Mouse (Mus musculus): ENCODE data around the gene Mpv17l2. TPM values are rescaled to one million over a fixed set of nuclear protein-coding genes. Genes with fewer than 3 reads are reported as not detected.

Mpv17l2 gene
- polyA plus RNA-seq, 1 experiment from 2014 or later = 36.7 TPM

GRCm38 (mm10) chr8:70772890-70773289 lies 12.1 kb upstream of the Mpv17l2 start:
- ATAC-seq (ENCODE audit: insufficient number of reproducible peaks, insufficient read depth, low FRiP score, low TSS enrichment, low read depth) = no peak
- H3K27ac ChIP-seq = peak overlapping the region; percentile 84
- peaks cover 46% of the 10 kb centered on the region for H3K4me1 ChIP-seq
- no peak overlapping the region for H3K4me3 ChIP-seq
- H3K27me3 ChIP-seq = no peaks in the 10 kb centered on the region
- no peaks in the 10 kb centered on the region for H3K9me3 ChIP-seq
- H3K9ac ChIP-seq = peak overlapping the region; percentile 99
- 87% methylated on average over 9 of the region's 9 CpGs for WGBS
- H3K4me2 ChIP-seq = peak overlapping the region; percentile 83
- H3K36me3 ChIP-seq = peaks cover 72% of the 10 kb centered on the region

DNA sequence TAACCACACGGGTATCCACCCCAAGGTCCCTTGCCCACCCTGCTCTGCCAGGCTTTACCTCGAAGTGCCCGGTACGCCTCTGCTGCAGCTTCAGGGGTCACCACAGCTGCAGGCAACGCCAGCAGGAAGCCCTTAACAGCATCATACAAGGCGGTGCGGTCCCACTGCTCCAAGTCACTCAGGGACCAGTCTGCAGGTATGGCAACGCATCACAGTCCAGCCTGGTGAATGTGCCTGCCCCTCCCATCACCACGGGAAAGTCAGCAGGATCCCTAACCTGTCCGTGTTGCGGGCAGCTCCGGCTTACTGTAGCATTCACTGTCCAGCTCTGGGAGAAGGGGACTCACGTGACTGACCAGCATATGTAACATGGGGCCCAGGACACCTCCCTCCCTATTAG lies 11.3 kb upstream of the Mpv17l2 start:
- WGBS = 90% methylated on average over 13 of the region's 13 CpGs
- H3K4me1 ChIP-seq = peaks cover 42% of the 10 kb centered on the region
- no peak overlapping the region for H3K4me2 ChIP-seq
- no peak overlapping the region for H3K4me3 ChIP-seq
- no peak overlapping the region; the same call in 1 of the 2 replicates for H3K9ac ChIP-seq
- peaks cover 78% of the 10 kb centered on the region for H3K36me3 ChIP-seq
- no peak for ATAC-seq (ENCODE audit: insufficient number of reproducible peaks, insufficient read depth, low FRiP score, low TSS enrichment, low read depth)
- no peaks in the 10 kb centered on the region for H3K27me3 ChIP-seq
- H3K27ac ChIP-seq = no peak overlapping the region
- H3K9me3 ChIP-seq = no peaks in the 10 kb centered on the region

DNA sequence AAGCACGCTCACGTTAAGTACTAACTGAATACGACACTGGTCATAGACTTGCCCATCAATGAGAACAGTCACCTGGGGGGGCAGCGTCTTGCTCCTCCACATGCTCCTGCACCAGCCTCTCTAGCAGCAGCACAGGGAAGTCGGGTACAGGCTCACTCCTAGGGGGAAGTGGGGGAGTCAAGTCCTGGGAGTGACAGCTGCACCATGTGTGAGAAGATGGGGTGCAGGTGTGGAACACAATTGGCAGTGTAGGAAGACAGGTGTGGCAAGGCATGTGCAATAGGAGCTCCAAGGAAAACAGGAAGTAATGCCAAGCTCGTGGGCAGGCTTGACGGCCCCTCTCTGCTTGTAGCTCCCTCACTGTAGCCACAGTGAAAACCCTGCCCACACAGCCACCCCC lies 10.5 kb upstream of the Mpv17l2 start:
- H3K9ac ChIP-seq = no peak overlapping the region
- H3K4me1 ChIP-seq = peaks cover 51% of the 10 kb centered on the region
- WGBS = 87% methylated on average over 7 of the region's 7 CpGs
- ATAC-seq (ENCODE audit: insufficient number of reproducible peaks, insufficient read depth, low FRiP score, low TSS enrichment, low read depth) = no peak
- H3K9me3 ChIP-seq = no peaks in the 10 kb centered on the region
- no peak overlapping the region for H3K4me2 ChIP-seq
- H3K36me3 ChIP-seq = peaks cover 78% of the 10 kb centered on the region
- no peak overlapping the region for H3K27ac ChIP-seq
- H3K27me3 ChIP-seq = no peaks in the 10 kb centered on the region
- no peak overlapping the region for H3K4me3 ChIP-seq

- H3K4me2 ChIP-seq = no peak overlapping the region
- H3K9ac ChIP-seq = no peak overlapping the region
- H3K36me3 ChIP-seq = peaks cover 78% of the 10 kb centered on the region
- ATAC-seq (ENCODE audit: insufficient number of reproducible peaks, insufficient read depth, low FRiP score, low TSS enrichment, low read depth) = no peak
- no peak overlapping the region for H3K27ac ChIP-seq
- peaks cover 52% of the 10 kb centered on the region for H3K4me1 ChIP-seq
- H3K4me3 ChIP-seq = no peak overlapping the region
- H3K27me3 ChIP-seq = no peaks in the 10 kb centered on the region
- WGBS = 93% methylated on average over 13 of the region's 13 CpGs
- H3K9me3 ChIP-seq = no peaks in the 10 kb centered on the region
Measured at GRCm38 (mm10) chr8:70770748-70771147, 10.0 kb upstream of the Mpv17l2 start.

DNA sequence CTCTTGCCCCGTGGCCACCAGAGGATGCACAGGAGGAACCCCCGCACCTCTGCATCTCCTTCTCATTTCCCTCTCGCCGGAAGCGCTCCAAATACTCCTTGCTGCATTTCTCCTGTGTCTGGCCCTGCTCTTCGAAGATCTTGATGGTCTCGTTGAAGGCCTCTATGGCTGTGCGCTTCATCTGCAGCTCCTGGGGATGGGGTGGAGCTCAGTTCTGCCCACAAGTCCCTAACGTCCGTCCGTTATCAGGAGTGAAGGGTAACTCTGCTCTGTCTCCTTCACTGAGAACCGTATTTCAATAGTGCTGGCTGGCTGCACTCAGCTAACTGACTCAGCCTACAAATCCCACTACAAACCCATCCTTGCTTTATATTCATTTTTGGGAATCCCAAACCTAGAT lies 9.1 kb upstream of the Mpv17l2 start:
- ATAC-seq (ENCODE audit: insufficient number of reproducible peaks, insufficient read depth, low FRiP score, low TSS enrichment, low read depth) = no peak
- no peaks in the 10 kb centered on the region for H3K27me3 ChIP-seq
- H3K9me3 ChIP-seq = no peaks in the 10 kb centered on the region
- no peak overlapping the region for H3K4me3 ChIP-seq
- H3K9ac ChIP-seq = 0 out of 2 replicates have a peak overlapping the region, but pooled peaks have one; percentile 21
- H3K4me1 ChIP-seq = peaks cover 49% of the 10 kb centered on the region
- peaks cover 75% of the 10 kb centered on the region for H3K36me3 ChIP-seq
- H3K27ac ChIP-seq = no peak overlapping the region
- 69% methylated on average over 12 of the region's 12 CpGs for WGBS
- no peak overlapping the region for H3K4me2 ChIP-seq

GRCm38 (mm10) chr8:70769359-70769758 lies 8.6 kb upstream of the Mpv17l2 start:
- 5% methylated on average over 26 of the region's 26 CpGs for WGBS
- peak; percentile 39; the same call in 1 of the 2 replicates for ATAC-seq (ENCODE audit: insufficient number of reproducible peaks, insufficient read depth, low FRiP score, low TSS enrichment, low read depth)
- Histone ChIP-seq H3K27me3 (no peaks in the 10 kb centered on the region), H3K36me3 (peaks cover 70% of the 10 kb centered on the region), H3K4me1 (peaks cover 44% of the 10 kb centered on the region), H3K4me2 (no peak overlapping the region), H3K27ac (no peak overlapping the region), H3K4me3 (no peak overlapping the region), H3K9me3 (no peaks in the 10 kb centered on the region), H3K9ac (peak overlapping the region; percentile 21; the same call in 1 of the 2 replicates)

- peaks cover 40% of the 10 kb centered on the region for H3K4me1 ChIP-seq
- WGBS = 85% methylated on average over 16 of the region's 16 CpGs
- H3K4me3 ChIP-seq = no peak overlapping the region
Measured at GRCm38 (mm10) chr8:70768956-70769355, 8.2 kb upstream of the Mpv17l2 start.

DNA sequence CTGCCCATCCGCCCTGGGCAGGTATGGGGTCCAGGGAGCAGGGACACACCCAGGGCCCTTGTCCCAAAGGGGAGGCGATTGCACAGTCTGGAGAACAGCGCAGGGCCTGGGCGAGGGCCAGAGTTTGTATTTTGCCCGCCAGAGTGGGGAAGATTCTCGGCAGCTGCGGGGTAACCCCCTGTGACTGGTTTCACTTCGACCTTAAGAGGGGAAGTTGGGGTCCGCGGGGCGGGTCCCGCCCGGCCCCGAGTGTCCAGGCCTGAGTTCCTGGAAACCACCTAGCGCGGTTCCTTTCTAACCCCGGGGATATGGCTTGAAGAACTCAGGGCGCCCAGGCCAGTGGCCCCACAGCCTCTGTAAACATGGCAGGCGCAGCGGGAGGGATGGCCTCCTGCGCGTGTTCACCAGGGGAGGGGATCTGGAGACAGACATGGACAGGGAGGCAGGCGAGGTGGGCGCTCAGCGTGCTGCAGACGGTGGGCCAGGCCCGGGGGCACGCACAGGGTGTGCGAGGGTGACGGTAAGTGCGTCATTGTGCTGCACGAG lies 7.6 kb upstream of the Mpv17l2 start:
- Histone ChIP-seq H3K4me1 (peaks cover 33% of the 10 kb centered on the region), H3K27me3 (no peaks in the 10 kb centered on the region), H3K36me3 (peaks cover 67% of the 10 kb centered on the region), H3K27ac (no peak overlapping the region), H3K4me3 (no peak overlapping the region), H3K4me2 (no peak overlapping the region), H3K9ac (no peak overlapping the region), H3K9me3 (no peaks in the 10 kb centered on the region)
- WGBS = 95% methylated on average over 32 of the region's 32 CpGs
- no peak for ATAC-seq (ENCODE audit: insufficient number of reproducible peaks, insufficient read depth, low FRiP score, low TSS enrichment, low read depth)

More at GRCm38 (mm10) chr8:70768956-70769355, 8.2 kb upstream of the Mpv17l2 start:
- Histone ChIP-seq H3K36me3 (peaks cover 67% of the 10 kb centered on the region), H3K4me2 (no peak overlapping the region), H3K27ac (no peak overlapping the region), H3K9ac (no peak overlapping the region), H3K27me3 (no peaks in the 10 kb centered on the region), H3K9me3 (no peaks in the 10 kb centered on the region)
- no peak for ATAC-seq (ENCODE audit: insufficient number of reproducible peaks, insufficient read depth, low FRiP score, low TSS enrichment, low read depth)

DNA sequence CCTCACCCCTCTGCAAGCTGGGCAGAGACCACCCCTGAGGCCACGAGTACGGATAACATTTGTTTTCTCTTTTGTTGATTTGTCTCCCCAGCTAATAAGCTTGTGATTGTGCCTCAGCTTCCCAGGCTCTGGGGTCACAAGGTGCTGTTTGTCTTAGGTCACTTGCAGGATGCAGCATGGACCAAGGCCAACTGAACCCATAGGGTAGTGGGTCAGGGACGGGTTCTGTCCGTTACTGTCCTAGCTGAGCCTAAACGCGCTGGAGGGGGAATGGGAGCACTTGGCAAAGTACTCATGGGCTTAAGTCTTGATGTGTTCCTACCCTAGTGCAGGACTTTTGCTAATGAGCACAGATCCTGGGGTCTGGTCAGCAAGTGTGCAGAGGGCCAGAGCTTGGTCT lies 6.8 kb upstream of the Mpv17l2 start:
- Histone ChIP-seq H3K4me3 (no peak overlapping the region), H3K4me1 (peaks cover 25% of the 10 kb centered on the region), H3K9me3 (no peaks in the 10 kb centered on the region), H3K27me3 (no peaks in the 10 kb centered on the region), H3K4me2 (peak overlapping the region; percentile 92; the same call in 1 of the 2 replicates), H3K9ac (0 out of 2 replicates have a peak overlapping the region, but pooled peaks have one; percentile 12), H3K27ac (no peak overlapping the region), H3K36me3 (peaks cover 59% of the 10 kb centered on the region)
- ATAC-seq (ENCODE audit: insufficient number of reproducible peaks, insufficient read depth, low FRiP score, low TSS enrichment, low read depth) = no peak
- 77% methylated on average over 6 of the region's 6 CpGs for WGBS

GRCm38 (mm10) chr8:70766571-70767440 lies 6.1 kb upstream of the Mpv17l2 start:
- peak; percentile 50; the same call in 1 of the 2 replicates for ATAC-seq (ENCODE audit: insufficient number of reproducible peaks, insufficient read depth, low FRiP score, low TSS enrichment, low read depth)
- no peak overlapping the region for H3K27ac ChIP-seq
- peaks cover 25% of the 10 kb centered on the region for H3K4me1 ChIP-seq
- H3K9ac ChIP-seq = peak overlapping the region; percentile 72
- H3K4me2 ChIP-seq = peak overlapping the region; percentile 92
- 6% methylated on average over 21 of the region's 21 CpGs for WGBS
- H3K27me3 ChIP-seq = no peaks in the 10 kb centered on the region
- H3K36me3 ChIP-seq = peaks cover 52% of the 10 kb centered on the region
- H3K4me3 ChIP-seq = peak overlapping the region; percentile 48
- no peaks in the 10 kb centered on the region for H3K9me3 ChIP-seq

GRCm38 (mm10) chr8:70765838-70766570 lies 5.3 kb upstream of the Mpv17l2 start:
- H3K36me3 ChIP-seq = peaks cover 44% of the 10 kb centered on the region
- peak overlapping the region; percentile 48 for H3K4me3 ChIP-seq
- H3K9me3 ChIP-seq = no peaks in the 10 kb centered on the region
- H3K27ac ChIP-seq = 0 out of 2 replicates have a peak overlapping the region, but pooled peaks have one; percentile 2
- H3K27me3 ChIP-seq = no peaks in the 10 kb centered on the region
- peak overlapping the region; percentile 92 for H3K4me2 ChIP-seq
- H3K9ac ChIP-seq = peak overlapping the region; percentile 72
- ATAC-seq (ENCODE audit: insufficient number of reproducible peaks, insufficient read depth, low FRiP score, low TSS enrichment, low read depth) = no peak
- WGBS = 2% methylated on average over 34 of the region's 34 CpGs
- peaks cover 25% of the 10 kb centered on the region for H3K4me1 ChIP-seq
